Mouse (Mus musculus): ENCODE data around the gene Grid2ip. TPM values are rescaled to one million over a fixed set of nuclear protein-coding genes. Genes with fewer than 3 reads are reported as not detected.

Grid2ip gene
- 0.04 and 0.07 TPM in 2 replicates for polyA plus RNA-seq (2015; fragmentation: Nextera tagmentation; extraction: Ambion mirVana)

DNA sequence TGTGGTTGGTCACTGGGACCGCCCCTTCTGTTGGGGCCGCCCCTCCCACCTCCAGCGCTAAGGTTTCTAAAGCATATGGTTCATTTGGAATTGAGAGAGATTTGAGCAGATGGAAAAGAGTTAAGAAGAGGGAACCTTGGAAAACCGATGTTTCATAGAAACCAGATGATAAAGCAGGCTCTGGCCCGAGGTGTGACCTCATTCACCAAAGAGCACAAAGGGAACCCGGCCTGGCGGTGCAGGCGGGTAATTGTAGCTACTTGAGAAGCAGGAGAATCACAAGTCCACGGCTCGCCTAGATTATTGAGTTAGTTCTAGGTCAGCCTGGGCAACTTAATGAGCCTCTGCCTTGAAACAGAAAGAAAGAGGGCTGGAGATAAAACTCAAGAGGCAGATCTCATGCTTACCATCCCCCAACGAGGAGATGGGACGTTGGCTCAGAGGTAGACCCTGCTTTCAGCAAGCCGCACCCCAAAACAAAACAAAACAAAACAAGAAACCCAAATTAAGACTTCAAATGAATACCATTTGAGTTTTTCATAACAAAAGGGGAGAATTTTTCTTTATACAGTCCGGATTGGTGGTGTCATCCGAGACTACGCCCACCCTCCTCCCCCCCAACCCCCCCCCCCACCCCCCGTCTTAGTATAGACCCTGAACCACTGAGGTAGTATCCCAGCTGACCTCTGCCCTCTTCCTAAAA is at the start of gene Grid2ip:
TSS of gene Grid2ip (plus strand) at position 653 of the 703 bp plus-strand sequence.
- ATAC-seq (ENCODE audit: borderline replicate concordance, extremely low read depth, low FRiP score, low TSS enrichment) = no peak
- peaks cover 29% of the 10 kb centered on the region for H3K27me3 ChIP-seq
- H3K9me3 ChIP-seq = no peaks in the 10 kb centered on the region
- WGBS = 17% methylated on average over 16 of the region's 17 CpGs
- peaks cover 4% of the 10 kb centered on the region for H3K4me1 ChIP-seq
- no peak within 1 kb of the TSS for H3K27ac ChIP-seq
- H3K4me2 ChIP-seq = peak within 1 kb of the TSS; percentile 30; the same call in 1 of the 2 replicates
- no peak within 1 kb of the TSS; the same call in 1 of the 2 replicates for H3K9ac ChIP-seq
- no peak within 1 kb of the TSS for H3K4me3 ChIP-seq
- no peaks in the 10 kb centered on the region for H3K36me3 ChIP-seq

DNA sequence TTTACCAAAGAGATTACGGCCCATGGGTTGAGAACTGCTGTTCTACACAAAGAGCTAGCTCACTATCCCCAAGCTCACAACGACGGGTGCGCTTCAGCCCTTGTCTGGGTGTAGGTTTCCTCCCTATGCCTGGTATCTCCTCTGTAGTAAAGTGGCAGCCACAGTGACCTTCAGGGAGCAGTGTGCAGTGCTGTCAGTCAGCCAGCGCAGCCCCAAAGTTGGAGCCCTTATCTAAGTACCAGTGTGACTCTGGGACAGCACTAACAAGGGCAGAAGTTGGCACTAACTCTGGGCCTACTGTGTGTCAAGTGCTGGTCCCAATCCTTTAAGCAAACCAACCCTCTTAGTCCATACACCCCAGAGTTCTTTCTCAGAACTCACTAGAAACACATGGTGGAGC is 48.3 kb upstream of the Grid2ip start:
- ATAC-seq (ENCODE audit: borderline replicate concordance, extremely low read depth, low FRiP score, low TSS enrichment) = no peak
- H3K9me3 ChIP-seq = no peaks in the 10 kb centered on the region
- peaks cover 87% of the 10 kb centered on the region for H3K36me3 ChIP-seq
- no peak overlapping the region for H3K9ac ChIP-seq
- H3K27ac ChIP-seq = no peak overlapping the region
- 69% methylated on average over 5 of the region's 5 CpGs for WGBS
- peaks cover 17% of the 10 kb centered on the region for H3K4me1 ChIP-seq
- H3K4me2 ChIP-seq = no peak overlapping the region
- no peak overlapping the region for H3K4me3 ChIP-seq
- no peaks in the 10 kb centered on the region for H3K27me3 ChIP-seq

DNA sequence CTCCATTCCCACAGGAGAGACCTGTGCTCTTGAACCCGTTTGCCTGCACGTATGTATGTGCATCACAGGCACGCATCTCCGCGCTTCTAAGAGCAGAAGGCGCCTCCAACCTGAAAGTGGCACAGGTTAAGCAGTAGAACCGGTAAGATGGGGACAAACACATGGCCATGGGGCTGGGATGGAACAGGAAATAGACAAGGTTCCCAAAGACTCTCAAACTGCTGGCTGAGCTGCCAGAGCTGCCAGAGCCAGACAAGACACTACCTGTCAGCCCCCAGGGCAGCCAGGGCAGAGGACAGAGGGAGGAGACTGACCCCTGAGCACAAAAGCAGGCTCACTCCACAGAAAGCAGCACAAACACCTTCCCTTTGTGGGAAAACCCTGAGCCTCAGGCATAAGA is 47.2 kb upstream of the Grid2ip start:
- Histone ChIP-seq H3K4me3 (no peak overlapping the region), H3K4me1 (peaks cover 22% of the 10 kb centered on the region), H3K36me3 (peaks cover 79% of the 10 kb centered on the region), H3K27ac (no peak overlapping the region), H3K4me2 (no peak overlapping the region), H3K27me3 (no peaks in the 10 kb centered on the region), H3K9ac (no peak overlapping the region), H3K9me3 (no peaks in the 10 kb centered on the region)
- WGBS = 96% methylated on average over 7 of the region's 7 CpGs
- ATAC-seq (ENCODE audit: borderline replicate concordance, extremely low read depth, low FRiP score, low TSS enrichment) = no peak

DNA sequence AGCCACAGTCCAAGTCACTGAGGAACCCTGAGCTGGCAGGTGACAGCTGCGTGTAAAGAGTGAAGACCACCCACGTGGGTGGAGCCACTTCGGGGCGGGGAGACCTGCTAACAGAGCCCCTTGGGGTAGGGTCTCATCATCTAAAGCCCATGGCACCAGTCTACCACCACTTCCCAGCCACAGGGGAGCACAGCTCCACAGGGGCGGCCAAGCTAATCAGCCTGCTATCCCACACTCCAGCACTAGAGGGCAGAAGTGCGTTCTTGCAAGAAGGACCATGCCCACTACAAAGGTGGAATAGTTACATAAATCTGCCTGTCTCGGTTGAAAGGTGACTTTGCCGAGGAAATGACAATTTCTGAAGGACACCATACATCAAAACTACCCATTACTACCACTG is 45.3 kb upstream of the Grid2ip start:
- 56% methylated on average over 8 of the region's 8 CpGs for WGBS
- Histone ChIP-seq H3K4me1 (peaks cover 30% of the 10 kb centered on the region), H3K9me3 (no peaks in the 10 kb centered on the region), H3K27ac (no peak overlapping the region), H3K36me3 (peaks cover 66% of the 10 kb centered on the region), H3K27me3 (no peaks in the 10 kb centered on the region), H3K4me2 (no peak overlapping the region), H3K9ac (no peak overlapping the region), H3K4me3 (no peak overlapping the region)
- no peak for ATAC-seq (ENCODE audit: borderline replicate concordance, extremely low read depth, low FRiP score, low TSS enrichment)

DNA sequence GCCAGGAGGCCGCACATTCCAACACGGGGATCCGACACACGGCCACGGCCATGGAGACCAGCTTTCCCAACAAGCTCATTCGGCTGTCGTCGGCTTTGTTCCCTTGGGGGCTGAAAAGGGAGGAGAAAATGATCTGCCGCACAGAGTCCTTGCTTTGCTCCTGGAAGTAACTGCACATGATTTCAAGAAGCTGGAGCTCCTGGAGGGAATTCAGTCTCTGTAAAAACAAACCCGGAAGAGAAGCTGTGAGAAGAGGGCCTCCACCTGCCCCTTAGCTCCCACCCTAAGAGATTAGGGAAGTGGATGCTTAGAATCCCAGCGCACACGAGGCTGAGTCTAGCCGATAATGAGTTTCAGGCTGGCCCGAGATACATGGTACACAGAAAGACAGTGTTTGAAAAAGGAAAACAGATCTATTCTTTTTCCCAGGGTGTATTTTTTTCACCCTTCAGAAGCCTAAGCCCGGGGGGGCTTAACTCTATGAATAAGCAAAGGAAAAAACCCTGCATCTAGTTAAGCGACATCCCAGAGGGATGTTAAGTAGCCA is 42.9 kb upstream of the Grid2ip start:
- Histone ChIP-seq H3K27me3 (no peaks in the 10 kb centered on the region), H3K4me2 (peak overlapping the region; percentile 83), H3K36me3 (peaks cover 62% of the 10 kb centered on the region), H3K9ac (peak overlapping the region; percentile 87), H3K27ac (peak overlapping the region; percentile 92), H3K9me3 (no peaks in the 10 kb centered on the region), H3K4me3 (peak overlapping the region; percentile 82), H3K4me1 (peaks cover 25% of the 10 kb centered on the region)
- 2% methylated on average over 16 of the region's 16 CpGs for WGBS
- ATAC-seq (ENCODE audit: borderline replicate concordance, extremely low read depth, low FRiP score, low TSS enrichment) = no peak

DNA sequence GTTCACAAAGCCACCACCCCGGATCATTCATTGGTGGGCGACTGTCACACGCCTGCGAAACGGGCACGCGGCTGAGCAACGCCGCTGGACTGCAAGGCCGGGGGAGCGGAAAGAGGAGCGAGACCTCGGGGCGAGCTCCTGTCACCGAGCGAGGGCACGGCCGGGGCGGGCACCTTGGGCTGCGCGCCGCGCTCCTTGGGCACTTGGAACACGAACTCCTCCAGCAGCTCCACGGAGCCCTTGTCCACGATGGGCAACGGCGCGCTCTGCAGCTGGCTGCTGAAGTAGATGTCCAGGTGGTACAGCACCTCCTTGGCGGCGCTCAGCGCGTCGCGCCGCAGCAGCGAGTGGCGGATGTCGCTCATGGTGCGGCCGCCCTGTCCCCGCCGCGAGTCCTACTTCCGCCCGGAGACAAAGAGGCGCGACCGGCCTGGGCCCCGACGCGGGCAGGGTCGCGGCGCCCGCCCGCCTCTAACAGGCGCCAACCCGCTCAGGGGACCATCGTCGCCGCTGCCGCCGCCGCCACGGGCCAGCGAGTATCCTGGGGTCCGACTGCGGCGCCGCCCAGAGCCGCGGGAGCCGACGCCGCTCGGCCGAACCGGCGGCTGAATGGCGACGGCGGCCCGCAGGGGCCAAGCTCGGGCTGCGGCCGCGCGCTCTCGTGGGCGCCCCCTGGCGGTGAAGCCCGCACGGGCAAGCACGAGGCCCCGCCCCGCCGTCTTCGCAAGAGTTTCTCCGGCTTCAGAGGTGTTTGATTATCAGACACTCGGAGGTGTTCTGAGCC is 42.2 kb upstream of the Grid2ip start, which contains the start of gene E130309D02Rik:
TSS of gene E130309D02Rik (minus strand) at position 631 of the 784 bp plus-strand sequence.
- peak within 1 kb of the TSS; percentile 87 for H3K9ac ChIP-seq
- peak; percentile 87 for ATAC-seq (ENCODE audit: borderline replicate concordance, extremely low read depth, low FRiP score, low TSS enrichment)
- peak within 1 kb of the TSS; percentile 83 for H3K4me2 ChIP-seq
- H3K4me3 ChIP-seq = peak within 1 kb of the TSS; percentile 82
- no peaks in the 10 kb centered on the region for H3K27me3 ChIP-seq
- no peaks in the 10 kb centered on the region for H3K9me3 ChIP-seq
- under 1% methylated on average over 92 of the region's 101 CpGs for WGBS
- peak within 1 kb of the TSS; percentile 92 for H3K27ac ChIP-seq
- peaks cover 25% of the 10 kb centered on the region for H3K4me1 ChIP-seq
- H3K36me3 ChIP-seq = peaks cover 61% of the 10 kb centered on the region

DNA sequence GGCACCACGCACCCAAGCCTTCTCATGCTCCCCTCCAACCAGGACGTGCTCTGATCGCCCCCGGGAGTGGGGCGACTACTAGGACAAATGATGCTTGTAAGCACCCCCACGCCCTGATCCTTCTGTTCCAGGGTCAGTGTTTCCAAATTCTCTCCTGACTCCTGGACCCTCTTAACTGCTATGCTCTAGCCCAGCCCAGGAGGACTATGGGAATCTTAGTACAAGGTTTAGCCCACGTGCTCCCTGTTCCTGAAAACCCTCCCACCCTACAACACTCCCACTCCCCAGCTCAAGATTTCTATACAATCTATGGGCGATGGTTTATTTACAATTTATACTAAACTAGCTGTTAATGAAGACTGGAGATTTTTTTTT is 41.6 kb upstream of the Grid2ip start:
- WGBS = 12% methylated on average over 8 of the region's 8 CpGs
- Histone ChIP-seq H3K27ac (no peak overlapping the region; the same call in 1 of the 2 replicates), H3K4me2 (peak overlapping the region; percentile 51), H3K4me1 (peaks cover 25% of the 10 kb centered on the region), H3K9ac (no peak overlapping the region), H3K36me3 (peaks cover 61% of the 10 kb centered on the region), H3K9me3 (no peaks in the 10 kb centered on the region), H3K27me3 (no peaks in the 10 kb centered on the region), H3K4me3 (peak overlapping the region; percentile 82)
- no peak for ATAC-seq (ENCODE audit: borderline replicate concordance, extremely low read depth, low FRiP score, low TSS enrichment)

DNA sequence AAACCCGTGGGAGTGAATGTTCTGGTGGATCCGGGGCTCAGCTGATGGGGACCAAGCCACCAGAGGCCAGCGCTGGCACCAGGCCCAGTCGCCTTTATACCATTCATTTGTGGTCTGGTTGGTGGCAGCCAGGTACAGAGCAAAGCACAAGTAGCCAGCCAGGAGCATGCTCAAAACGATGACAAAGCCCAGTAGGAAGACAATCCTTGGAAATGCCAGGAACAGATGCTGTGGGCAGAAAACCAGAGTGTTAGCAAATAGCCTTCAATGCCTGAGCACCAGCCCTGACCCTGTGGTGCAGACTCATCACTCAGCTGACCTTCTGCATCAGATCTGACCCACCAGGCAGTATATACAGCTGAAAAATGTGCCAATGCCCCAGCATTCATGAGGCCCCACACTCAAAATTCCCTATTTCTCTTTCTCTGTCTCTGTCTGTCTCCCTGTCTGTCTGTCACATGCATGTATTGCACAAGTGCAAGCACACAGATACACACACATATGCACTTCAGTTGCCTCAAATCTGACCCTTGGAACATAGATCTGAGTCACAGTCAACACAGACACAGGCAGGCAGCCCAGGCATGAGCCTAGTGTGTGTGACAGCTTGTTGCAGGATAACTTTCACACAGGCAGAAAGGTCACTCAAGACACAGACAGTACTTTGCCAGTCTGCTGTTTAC is 40.4 kb upstream of the Grid2ip start:
- H3K9me3 ChIP-seq = no peaks in the 10 kb centered on the region
- H3K36me3 ChIP-seq = peaks cover 58% of the 10 kb centered on the region
- 87% methylated on average over 5 of the region's 5 CpGs for WGBS
- H3K27me3 ChIP-seq = no peaks in the 10 kb centered on the region
- no peak overlapping the region for H3K4me2 ChIP-seq
- H3K9ac ChIP-seq = no peak overlapping the region
- ATAC-seq (ENCODE audit: borderline replicate concordance, extremely low read depth, low FRiP score, low TSS enrichment) = no peak
- H3K4me1 ChIP-seq = peaks cover 25% of the 10 kb centered on the region
- no peak overlapping the region for H3K27ac ChIP-seq
- H3K4me3 ChIP-seq = no peak overlapping the region

DNA sequence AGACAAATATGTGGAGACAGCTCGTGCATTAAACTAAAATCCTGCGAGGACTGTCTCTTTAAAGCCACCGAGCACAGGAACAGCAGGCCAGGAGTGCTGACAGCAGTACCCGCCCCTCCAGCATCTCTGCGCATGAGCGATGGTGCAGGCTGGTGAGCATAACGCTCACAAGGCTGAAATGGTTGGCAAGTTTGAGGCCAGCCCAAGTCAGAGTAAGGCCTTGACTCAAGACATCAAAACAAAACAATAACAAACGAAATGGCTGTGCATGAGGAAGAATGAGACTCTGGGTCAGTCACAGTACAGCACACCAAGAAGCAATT is 39.9 kb upstream of the Grid2ip start:
- Histone ChIP-seq H3K9ac (no peak overlapping the region), H3K27ac (no peak overlapping the region), H3K36me3 (peaks cover 58% of the 10 kb centered on the region), H3K4me2 (no peak overlapping the region), H3K9me3 (no peaks in the 10 kb centered on the region), H3K4me1 (peaks cover 25% of the 10 kb centered on the region), H3K4me3 (no peak overlapping the region), H3K27me3 (no peaks in the 10 kb centered on the region)
- 84% methylated on average over 8 of the region's 8 CpGs for WGBS
- ATAC-seq (ENCODE audit: borderline replicate concordance, extremely low read depth, low FRiP score, low TSS enrichment) = no peak

DNA sequence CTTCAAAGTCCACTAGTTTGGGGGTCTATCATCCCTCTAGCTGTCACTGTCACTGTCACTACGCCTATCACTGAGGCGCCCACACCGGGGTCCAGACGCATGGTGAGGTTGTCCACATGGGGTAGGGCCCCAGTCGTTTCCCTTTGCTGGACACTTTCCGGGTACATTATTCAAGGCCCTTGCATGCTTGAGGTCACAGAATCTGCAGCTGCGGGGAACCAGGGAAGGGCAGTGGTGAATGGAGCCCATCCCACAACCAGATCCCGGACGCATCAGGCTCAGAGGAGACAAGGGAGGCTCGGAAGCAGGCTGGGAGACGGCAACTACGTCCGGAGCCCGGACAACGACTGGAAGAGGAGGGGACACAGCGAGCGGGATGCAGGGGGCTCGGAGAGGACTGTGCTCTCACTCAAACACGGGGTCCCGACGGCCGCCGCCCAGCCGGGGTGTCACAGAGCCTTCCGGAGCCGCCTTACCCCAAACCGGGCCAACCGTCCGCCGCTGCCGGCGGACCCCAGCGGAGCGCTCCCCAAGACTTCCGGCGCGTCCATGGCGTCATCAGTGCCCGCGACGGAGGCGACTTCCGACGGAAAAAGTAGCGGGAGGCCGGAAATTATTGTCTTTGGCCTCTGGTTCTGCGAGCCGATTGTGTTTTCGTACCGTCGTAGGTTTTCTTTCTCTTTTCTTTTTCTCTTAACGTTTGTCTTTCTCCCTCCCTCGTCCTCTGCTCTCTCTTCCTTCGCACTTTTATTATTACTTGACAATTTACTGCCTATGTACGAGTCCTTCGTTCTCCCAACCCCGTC is 28.2 kb upstream of the Grid2ip start, which contains the start of gene Zdhhc4:
TSS of gene Zdhhc4 (minus strand) at position 567 of the 806 bp plus-strand sequence.
- Histone ChIP-seq H3K27ac (peak within 1 kb of the TSS; percentile 69), H3K36me3 (peaks cover 31% of the 10 kb centered on the region), H3K9me3 (no peaks in the 10 kb centered on the region), H3K27me3 (no peaks in the 10 kb centered on the region), H3K4me2 (peak within 1 kb of the TSS; percentile 86), H3K4me1 (peaks cover 16% of the 10 kb centered on the region), H3K4me3 (peak within 1 kb of the TSS; percentile 63), H3K9ac (peak within 1 kb of the TSS; percentile 71)
- peak; percentile 71; the same call in 1 of the 2 replicates for ATAC-seq (ENCODE audit: borderline replicate concordance, extremely low read depth, low FRiP score, low TSS enrichment)
- WGBS = under 1% methylated on average over 57 of the region's 57 CpGs

DNA sequence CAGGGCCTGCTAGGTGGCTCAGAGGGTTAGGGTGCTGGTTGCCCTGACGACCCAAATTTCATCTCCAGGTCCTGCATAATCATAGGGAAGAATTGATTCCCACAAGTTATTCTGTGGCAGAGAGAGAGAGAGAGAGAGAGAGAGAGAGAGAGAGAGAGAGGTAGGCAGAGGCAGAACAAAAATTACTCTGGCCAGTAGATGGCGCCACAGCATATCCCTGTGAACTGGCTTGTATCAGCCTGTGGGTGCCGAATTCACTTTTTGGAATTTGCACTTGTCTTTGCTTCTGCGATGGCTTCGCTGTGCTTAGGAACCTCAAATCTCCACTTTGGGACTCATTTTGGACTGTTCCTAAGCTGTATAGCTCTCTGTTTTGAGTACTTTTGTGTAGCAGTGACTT is 23.3 kb upstream of the Grid2ip start:
- no peak overlapping the region for H3K27ac ChIP-seq
- H3K4me1 ChIP-seq = peaks cover 8% of the 10 kb centered on the region; the same call in 1 of the 2 replicates
- 0 out of 2 replicates have a peak, but pooled peaks cover 4% of the 10 kb centered on the region for H3K27me3 ChIP-seq
- WGBS = 10% methylated on average over 5 of the region's 5 CpGs
- H3K4me2 ChIP-seq = no peak overlapping the region
- no peaks in the 10 kb centered on the region for H3K9me3 ChIP-seq
- no peak overlapping the region for H3K9ac ChIP-seq
- no peak for ATAC-seq (ENCODE audit: borderline replicate concordance, extremely low read depth, low FRiP score, low TSS enrichment)
- no peak overlapping the region for H3K4me3 ChIP-seq
- H3K36me3 ChIP-seq = no peaks in the 10 kb centered on the region
